Mouse (Mus musculus) c-Kit-positive CD71-negative TER-119-negative erythroid progenitor cells, embryonic 14.5 days (primary cell): ENCODE data around the gene Tmem252.

Experiments
- DNase-seq: peaks from one replicate; pipeline ENCODE4 v3.0.0-alpha.2; 2013; ENCODE audit warnings: low read depth

The Tmem252 gene

DNA sequence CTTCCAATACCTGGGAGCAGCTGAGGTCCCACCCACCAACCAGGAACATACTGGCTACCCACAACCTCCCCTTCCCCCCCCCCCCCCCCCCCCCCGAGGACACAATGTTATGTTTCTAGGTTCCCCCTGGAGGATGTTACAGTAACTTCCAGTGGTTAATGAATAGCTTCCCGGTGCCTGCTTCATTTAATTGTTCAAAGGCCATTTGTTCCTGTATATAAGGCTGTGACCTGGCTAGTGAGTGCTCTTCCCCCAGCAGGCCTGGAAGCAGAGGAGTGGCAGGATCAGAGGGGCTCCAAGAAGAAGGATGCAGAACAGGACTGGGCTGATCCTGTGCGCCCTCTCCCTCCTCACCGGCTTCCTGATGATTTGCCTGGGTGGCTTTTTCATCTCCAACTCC lies at the start of gene Tmem252:
Gene Tmem252, plus strand, starts transcription at position 247 of the 400 bp plus-strand sequence.
- no peak for DNase-seq

DNA sequence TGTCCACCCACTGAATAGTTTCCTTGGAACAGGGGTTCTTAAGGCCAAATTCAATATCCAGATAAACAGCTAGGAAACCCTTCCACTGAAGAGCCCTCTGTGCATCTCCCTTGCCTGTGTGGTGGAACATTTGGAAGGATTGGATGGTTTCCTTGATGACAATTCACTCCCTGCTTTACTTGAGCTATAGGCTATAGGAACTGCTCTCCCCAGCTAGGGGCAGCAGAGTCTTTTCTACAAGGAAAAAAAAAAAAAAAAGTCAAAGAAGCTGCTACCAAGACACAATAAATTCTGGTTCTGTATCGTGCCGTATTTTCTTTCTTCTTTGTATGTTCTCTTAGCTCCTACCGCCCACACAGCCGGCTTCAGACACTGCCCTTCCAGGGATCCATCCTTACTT lies 45.8 kb upstream of the Tmem252 start:
- DNase-seq = no peak

DNA sequence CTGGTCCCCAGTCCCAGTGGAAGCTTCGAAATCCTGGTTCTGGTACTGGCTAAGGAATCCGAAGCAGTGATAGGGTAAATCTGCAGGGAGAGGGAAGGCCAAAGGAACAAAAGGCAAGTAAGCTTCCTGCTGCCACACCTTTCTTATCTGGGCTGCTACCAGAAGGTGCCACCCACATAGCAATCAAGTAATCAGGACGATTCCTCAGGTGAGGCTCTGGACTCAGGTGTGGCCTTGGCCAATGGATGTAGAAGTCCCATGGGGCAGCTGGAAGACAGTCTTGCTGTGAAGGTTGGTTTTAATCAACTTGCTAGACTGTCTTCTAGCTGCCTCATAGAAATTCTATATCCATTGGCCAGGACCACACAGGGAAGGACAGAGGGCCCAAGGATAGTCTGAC lies 40.8 kb upstream of the Tmem252 start:
- DNase-seq = no peak

DNA sequence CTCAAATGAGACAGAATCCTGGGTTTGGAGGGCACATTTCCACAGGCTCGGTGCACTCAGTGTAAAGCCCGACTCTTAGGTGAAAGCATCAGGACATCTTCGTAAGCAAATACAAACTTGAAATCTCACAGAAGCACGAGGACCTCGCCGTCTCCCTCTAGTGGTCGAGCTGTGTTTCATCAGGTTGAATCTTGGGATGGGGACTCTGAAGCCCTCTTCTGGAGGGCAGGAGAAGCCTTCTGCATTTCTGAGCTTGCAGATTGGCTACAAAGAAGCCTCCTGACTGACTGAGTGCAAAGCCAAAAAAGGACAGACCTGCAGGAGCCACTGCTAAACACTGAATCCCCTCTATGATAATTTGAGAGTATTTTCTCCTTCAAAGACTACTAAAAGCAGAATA lies 39.2 kb upstream of the Tmem252 start:
- peak; percentile 56 for DNase-seq

DNA sequence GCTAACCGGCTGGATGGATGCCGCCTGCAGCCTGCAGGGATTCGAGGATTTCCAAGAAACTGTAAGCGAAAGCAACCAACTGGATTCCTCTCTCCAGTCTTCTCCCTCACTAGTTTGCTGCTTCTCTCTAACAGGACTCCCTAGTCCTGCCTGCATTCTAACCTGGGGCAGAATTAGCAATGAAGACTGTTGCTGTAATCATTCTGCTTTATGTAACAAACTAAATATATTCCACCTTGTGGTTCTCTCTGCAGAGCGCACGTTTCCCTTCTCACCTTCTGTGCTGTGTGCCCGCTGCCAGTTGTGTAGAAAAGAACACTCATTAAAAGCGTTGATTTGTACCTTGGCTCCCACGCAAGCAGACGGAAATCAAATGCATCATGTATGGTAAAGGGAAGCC lies 37.2 kb upstream of the Tmem252 start:
- DNase-seq = no peak

DNA sequence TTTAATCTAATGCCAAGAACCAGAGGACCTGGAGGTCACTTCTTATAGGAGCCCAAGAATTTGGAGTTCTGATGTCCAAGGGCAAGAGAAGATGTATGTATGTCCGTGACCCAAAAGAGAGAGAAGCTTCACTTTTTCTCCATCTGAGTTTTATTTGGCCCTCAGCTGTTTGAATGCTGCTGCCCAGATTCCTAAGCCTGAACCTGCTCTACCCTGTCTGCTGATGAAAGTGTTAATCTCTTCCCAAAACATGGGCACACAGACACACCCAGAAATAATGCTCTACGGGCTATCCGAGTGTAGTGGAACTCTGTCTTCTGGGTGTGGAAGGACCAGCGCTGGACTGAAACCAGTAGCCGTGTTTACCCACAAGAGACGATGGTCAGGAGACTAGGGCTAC lies 35.8 kb upstream of the Tmem252 start:
- DNase-seq = no peak

DNA sequence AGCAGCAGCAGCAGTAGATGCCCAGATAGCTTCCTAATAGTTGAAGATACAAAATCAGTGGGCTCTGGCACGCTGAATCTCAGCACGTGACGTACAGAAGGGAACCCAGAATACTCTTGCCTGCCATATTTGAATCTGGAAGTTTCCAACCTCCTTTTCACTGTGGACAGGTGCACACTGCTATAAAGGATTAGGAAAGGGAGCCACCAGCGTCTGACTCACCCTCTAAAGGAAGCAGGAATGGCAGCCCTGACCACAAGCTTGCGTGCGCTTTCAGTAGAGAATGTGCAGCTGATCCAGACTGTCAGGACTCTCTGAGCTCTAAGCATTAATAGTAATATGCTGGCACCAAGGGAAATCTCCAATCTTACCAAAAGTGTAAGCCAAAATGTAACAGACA lies 32.8 kb upstream of the Tmem252 start:
- no peak for DNase-seq

DNA sequence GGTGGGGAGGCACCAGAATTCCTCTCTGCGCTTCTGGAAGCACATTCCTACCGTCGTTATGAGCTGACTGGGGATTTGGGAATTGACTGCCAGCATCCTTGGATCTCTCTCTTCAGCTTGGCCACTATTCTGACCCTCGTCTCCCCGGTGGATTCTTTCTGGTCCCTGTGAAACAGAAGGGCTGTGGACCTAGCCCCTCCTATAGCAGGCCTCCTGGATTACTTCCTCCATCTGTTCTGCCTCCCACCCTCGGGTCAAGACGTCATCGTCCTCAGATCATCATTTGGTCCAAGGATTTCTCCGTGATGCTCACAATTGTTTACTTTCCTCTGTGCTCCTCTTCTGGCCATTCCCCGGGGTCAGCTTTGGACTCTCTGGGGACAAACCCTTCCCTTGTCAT lies 28.8 kb upstream of the Tmem252 start:
- DNase-seq = no peak

DNA sequence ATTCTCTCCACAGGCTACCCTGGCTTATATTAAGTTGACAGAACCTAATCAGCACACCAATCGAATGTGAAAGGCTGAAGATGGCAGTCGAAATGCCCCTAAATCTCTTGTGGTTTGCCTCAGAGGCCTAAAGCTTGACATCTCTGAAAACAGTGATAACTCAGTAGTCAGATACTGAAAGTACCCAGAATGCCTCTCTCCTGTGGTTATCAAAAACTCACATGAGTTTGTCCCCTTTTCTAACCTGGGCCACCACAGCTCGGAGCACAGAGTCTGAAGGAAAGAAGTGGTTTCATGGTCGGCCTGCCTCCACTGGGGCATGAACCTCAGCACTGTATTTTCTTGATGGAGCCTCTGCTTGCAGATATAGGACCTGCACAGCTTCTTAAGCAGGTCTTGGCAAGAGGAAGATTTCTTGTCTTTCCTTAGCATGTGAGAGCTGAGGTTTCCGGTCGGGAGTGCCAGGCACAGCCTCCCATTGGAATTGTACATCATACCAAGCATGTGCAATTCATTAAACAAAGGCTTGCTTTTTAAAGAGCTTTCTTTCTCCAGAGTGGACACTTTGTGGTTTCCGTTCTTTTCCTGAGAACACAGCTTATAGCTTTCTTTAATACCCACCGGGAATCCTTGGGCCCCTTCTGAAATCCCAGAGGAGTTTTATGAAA lies 27.5 kb upstream of the Tmem252 start:
- DNase-seq = peak; percentile 8

DNA sequence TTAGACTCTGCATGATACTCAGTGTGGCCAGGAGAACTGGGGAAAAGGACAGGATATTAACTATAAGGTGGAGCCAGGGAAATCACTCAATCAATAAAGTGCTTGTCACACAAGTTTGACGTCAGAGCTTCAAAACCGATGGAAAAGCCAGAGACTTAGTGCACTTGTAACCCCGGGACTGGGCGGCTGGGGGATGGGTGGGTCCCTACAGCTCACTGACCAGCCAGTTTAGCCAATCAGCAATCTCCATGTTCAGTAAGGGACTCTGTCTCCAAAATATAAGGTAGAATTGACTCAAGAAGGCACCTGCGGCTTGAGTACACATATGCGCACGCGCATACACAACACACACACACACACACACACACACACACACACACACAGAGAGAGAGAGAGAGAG lies 25.8 kb upstream of the Tmem252 start:
- no peak for DNase-seq

DNA sequence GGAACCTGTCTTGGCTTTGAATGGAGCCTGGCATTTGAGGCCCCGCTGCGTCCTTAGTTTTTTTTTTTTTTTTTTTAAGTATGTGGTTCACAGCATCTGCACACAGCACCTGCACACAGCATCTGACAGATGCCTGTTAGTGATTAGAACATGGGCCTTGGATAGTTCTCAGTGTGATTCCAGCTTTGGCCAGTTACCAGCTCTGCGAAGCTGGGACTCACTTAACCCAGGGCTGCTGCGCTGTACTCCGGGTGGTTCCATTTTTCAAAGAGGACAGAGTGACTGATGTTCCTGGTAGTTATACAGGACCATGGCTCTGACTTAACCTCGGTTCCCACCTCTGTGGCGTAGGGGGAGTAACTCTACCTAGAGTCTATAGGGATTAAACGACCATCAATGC lies 23.4 kb upstream of the Tmem252 start:
- DNase-seq = no peak

DNA sequence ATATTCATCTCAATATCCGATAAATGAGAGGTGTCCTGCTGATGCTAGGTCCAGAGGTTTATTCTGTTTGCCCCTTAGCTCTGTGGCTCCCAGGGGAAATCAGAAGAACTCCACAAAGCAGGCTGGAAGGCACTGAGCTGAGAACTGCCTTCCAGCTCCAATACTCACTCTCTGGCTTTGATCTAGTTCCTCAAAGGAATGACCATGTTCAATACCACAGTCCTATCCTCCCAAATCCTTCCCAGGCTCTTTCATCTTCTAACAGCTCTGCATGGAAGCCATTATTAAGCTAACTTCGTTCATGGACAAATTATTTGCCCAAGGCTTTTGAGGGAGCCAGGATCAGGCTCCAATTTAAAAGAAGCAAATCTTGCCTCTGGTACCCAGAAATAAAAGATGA lies 22.2 kb upstream of the Tmem252 start:
- DNase-seq = no peak

DNA sequence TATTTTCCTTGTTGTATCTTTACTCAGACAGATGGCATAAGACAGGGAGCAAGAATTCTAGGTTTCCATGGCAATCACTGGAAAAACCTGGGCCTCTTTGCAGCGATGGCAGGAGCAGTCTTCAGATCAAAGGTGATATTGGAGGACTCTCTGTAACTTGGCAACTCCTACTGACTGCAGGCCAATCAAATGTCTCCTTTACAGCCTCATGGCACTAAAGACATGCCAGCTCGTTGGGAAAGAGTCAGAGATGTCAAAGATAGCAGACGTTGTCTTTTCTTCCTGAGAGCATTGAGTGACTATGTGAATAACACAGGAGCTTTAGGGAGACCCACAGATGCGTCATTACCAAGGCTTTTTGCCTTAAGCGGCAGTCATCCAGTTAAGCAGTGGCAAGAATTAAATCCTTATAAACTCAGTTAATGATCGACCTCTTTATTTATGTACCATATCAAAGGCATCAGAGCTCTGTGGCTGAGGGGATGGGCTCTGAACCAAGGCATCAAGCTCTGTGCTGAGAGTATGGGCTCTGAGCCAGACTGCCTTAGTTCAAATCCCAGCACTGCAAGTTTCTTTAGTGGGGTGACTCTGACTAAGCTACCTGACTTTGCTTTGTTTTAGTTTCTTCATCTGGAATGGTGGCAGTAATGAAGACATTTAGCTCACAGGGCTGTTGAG lies 21.3 kb upstream of the Tmem252 start:
- DNase-seq = no peak

DNA sequence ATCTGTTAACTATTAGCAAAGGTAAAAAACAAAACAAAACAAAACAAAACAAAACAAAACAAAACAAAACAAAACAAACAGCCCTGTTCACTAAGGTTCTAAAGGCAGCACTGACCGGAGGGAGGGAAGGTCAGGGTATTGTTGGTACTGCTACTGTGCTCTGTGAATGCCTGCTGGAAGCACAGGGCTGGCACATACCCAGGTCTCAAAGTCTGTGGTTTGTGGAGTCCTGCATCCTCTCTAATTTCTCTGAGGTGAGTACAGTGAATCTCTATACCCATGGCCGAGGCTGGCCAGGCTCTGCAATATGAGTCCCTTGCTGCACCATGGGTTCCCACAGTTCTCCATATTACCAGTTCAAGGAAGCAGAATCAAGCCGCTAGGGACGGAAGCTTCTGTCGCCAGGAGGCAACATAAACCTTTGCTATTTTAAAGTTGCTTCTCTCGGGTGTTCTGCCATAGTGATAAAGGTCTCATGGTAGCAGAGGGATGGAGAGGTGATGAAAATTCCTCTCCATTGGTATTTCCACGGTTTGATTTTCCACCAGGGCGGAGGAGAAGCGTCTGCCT lies 20.5 kb upstream of the Tmem252 start:
- DNase-seq = no peak

DNA sequence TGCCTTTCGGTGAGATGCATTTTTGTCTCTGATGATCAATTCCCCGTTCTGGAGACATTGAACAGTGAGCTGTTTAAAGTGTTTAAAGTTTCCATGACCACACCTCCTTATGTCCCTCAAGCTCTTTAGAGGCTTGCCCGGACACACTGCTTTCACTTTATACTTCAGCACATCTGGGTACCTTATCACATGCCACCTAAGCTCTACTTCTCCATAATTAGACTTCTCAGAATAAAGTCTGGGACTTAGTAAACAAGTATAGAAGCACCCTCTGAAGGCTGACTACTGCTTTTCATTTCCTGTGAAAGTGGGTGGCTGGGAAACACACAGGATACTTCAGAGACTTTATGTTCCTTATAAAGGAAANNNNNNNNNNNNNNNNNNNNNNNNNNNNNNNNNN lies 16.8 kb upstream of the Tmem252 start:
- DNase-seq = no peak

DNA sequence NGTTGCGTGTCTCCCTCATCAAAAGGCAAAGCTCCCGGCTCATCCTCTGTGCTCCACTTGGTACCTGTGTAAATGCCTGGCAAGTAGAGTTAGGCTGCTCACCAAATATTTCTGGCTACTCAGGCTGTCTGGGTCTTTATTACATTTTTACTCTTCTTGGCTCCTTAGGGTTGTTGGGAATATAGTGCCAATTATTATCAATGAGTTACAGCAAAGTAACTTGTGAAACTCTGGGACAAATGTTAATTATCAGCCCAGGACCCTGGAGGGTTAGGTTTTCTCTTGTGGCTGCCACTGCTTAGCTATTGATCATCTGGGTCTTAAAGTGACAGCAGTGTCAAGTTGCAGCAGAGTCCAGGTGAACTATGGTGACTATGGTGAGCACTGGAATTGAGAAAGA lies 11.5 kb upstream of the Tmem252 start:
- DNase-seq = no peak

DNA sequence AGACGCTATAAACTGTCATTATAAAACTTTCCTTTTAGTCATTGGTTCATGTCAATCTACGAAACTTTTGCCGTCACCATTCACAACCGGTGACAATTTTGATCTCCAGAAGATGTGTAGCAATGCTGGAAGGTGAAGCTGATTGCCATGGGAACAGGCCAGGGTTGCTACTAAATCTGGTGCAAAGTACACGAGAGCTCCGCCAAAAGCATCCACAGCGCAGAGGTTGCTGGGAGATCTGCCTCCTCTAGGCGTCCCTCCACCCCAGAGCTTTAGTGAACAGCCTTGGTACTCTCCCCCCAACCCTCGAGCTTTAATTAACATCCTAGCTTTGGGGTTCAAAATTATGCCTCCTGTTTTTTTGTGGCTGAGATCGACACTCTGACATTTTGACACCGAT lies 8.0 kb upstream of the Tmem252 start:
- DNase-seq = no peak

DNA sequence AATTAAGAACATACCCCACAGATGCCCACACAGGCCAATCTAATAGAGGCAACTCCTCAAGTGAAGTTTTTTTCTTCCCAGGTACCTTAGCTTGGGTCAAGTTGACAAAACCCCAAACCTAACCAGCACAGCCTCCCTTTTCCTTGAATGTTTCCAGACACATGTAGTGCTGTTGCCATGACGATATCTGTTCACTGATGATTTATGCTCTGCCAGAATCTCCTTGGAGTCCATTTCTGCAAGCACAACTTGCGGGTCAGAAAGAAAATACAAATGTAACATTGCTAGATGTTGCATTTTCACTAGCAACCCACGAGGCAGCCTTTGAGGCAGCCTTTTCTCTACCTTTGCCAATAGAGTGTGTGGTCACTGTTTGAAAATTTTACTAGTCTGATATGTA lies 6.3 kb upstream of the Tmem252 start:
- no peak for DNase-seq

DNA sequence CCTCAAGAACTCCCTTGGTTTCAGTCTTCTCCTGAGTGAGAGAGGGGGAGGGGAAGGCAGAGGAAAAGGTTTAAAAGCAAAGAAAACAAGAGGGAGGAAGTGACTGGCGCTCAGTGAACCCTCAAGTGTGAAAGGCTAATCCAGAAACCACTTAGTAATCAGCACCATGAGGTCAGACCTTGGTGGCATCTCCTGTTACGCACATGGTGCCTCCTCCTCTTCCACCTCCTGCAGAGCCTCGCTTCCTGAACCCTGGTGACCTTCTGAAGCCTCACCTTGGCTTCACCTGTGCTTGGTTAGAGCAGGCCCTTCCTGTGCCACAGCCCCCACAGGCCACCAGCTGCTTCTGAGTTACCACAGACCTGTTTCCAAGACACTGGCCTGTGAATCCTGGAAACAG lies 2.2 kb upstream of the Tmem252 start:
- no peak for DNase-seq

DNA sequence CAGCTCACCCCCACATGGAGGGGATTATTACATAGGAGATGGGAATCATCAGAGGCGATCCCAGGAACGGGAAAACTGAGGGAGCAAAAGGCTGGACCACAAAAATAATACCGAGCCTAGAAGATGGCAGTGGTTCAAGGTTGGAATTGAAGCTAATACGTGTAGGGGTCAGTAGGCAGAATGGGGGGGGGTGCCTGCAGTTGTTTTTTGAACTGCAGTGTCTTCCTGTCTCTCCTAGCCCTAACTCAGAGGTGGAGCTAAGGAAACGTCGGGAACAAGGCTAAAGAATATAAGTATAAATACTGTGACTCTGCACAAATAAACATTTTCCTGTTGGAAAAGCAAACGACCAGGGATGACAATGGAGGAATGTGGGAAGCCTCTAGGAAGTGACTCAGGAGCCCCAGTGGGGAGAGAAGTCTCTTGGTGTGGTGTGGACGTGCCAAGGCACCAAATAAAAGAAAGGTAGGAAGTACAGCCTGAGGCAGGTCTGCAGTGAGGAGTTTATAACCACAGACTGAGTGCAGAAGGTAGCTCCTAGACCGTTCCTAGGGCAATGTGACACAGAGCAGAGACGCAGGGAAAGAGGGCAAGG lies 1.3 kb upstream of the Tmem252 start:
- no peak for DNase-seq

DNA sequence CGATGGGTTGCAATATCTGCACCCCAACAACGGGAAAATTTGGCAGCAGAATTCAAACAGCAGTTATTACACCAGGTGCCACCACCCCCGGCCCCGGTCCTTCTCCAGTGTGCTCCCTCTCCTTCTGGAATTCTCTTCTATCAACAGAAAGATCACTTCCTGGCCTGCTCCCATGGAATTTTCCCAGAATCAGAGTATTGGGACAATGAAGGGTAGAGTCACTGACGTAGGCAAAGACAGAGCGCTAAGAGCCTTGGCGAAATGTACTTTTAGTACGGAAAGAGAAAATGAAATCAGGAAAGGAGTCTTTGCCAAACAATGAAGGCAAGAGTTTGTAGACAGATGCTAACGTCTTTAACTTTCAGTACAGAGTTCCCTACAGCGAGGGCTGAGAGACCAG lies 477 bp upstream of the Tmem252 start:
- no peak for DNase-seq

DNA sequence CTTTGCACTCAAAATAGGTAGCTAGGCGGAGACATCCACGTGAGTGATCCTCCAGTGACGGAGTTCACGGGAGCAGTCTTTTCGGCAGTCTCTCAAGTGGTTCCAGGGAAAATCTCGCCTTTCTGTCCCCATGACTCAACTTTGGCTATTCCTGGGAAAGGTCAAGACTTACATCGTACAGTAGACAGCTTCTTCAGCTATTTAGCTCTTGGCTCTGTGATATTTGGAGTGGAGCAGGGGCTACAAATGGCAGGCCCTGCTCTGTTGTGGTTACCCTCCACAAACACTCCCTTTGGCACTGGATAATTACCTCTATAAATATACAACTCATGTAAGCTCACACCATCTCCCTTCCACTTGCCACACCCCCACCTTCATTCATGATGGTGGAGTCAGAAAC lies 2.6 kb downstream of the Tmem252 start:
- DNase-seq = no peak

DNA sequence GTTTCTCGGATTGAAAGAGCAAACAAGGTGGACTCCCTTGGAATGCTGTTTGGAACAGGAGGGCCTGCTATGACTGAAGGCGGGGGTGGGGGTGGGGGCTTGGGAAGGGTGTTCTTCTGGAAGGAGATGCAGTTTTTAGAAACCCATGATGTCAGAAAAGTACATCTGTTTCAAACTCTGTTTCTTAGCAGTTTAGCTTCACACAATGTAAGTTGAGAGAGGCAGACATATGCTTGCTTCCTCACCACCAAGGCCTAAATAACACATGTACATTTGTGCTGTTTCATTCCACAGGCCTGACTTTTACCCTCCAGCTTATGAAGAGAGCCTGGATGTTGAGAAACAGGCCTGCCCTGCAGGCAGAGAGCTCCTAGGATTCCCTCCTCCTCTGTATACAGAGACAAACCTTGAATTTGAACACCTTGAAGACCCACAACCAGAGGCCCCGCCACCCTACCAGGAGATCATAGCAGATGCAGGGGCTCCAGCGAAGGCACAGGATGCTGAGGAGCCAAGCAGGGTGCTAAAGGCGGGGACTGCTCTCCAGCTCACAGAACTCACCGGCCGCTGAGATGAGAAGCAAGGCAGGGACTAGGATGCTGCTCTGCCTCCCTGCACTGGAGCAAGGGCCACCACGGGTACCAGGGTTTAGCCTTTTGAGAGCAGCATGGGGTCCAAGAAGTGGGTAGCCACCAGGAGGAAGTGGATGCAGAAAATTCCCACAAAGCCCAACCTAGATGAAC lies 3.6 kb downstream of the Tmem252 start:
- DNase-seq = no peak
